Mouse (Mus musculus) lung, embryonic 16.5 days (tissue): ENCODE data around the gene Cit. TPM values are rescaled to one million over a fixed set of nuclear protein-coding genes. Genes with fewer than 3 reads are reported as not detected.

Experiments used
- ATAC-seq: fragments of 200-750 bp; cut with Nextera tagmentation; 2 replicates; pipeline ENCODE4 v1.8.0; 2017; ENCODE audit warnings: low read depth, mild to moderate bottlenecking, moderate library complexity
- H3K27ac ChIP-seq: fragments of 300-500 bp; sonication (generic); 2 replicates; pipeline ENCODE4 v1.5.1; 2014; ENCODE audit warnings: mild to moderate bottlenecking, control low read depth, low read length
- H3K27me3 ChIP-seq: fragments of 300-500 bp; sonication (generic); 2 replicates; pipeline ENCODE4 v1.6.1; 2014; ENCODE audit warnings: low read depth, low read length, mixed read lengths; ENCODE audit not compliant: control insufficient read depth, insufficient read depth
- H3K36me3 ChIP-seq: fragments of 300-500 bp; sonication (generic); 2 replicates; pipeline ENCODE4 v1.6.1; 2014; ENCODE audit warnings: low read length; ENCODE audit not compliant: control insufficient read depth, insufficient read depth
- H3K4me1 ChIP-seq: fragments of 300-500 bp; sonication (generic); replicated peaks from 2 replicates; pipeline ENCODE4 v1.6.1; 2014; ENCODE audit warnings: low read length, mixed read lengths; ENCODE audit not compliant: control insufficient read depth, insufficient read depth
- H3K4me2 ChIP-seq: fragments of 300-500 bp; sonication (generic); 2 replicates; pipeline ENCODE4 v1.6.1; 2014; ENCODE audit warnings: low read depth, low read length, control low read depth
- H3K4me3 ChIP-seq: fragments of 300-500 bp; sonication (generic); 2 replicates; pipeline ENCODE4 v1.5.1; 2014; ENCODE audit warnings: mild to moderate bottlenecking, low read length, control low read depth
- H3K9ac ChIP-seq: fragments of 300-500 bp; sonication (generic); 2 replicates; pipeline ENCODE4 v1.6.1; 2014; ENCODE audit warnings: low read length, control low read depth
- H3K9me3 ChIP-seq: fragments of 300-500 bp; sonication (generic); 2 replicates; pipeline ENCODE4 v1.6.1; 2016; ENCODE audit warnings: low read length; ENCODE audit not compliant: control insufficient read depth
- WGBS: fragments of 180-500 bp; shearing (Covaris S2); extraction: QIAGEN DNeasy Blood & Tissue Kit; methylation state at CpG from one replicate; pipeline ENCODE4 v1.1.7; 2014; 5-methylcytosine and 5-hydroxymethylcytosine counted together
- polyA plus RNA-seq: library from polyadenylated mRNA; unstranded; fragments of >200 nt; fragmentation: Nextera tagmentation; extraction: Ambion mirVana; gene quantifications from 2 replicates; pipeline ENCODE4 v1.2.1, GENCODE M21; 2015

Gene Cit
- polyA plus RNA-seq, 1 experiment from 2014 or later: 46.0 TPM

- H3K27ac ChIP-seq: no peak overlapping the region
- H3K27me3 ChIP-seq: no peaks in the 10 kb centered on the region
- no peaks in the 10 kb centered on the region for H3K9me3 ChIP-seq
- ATAC-seq: no peak
- no peak overlapping the region for H3K4me3 ChIP-seq
- no peak overlapping the region for H3K9ac ChIP-seq
- H3K4me2 ChIP-seq: no peak overlapping the region
- H3K4me1 ChIP-seq: peaks cover 2% of the 10 kb centered on the region; the same call in 1 of the 2 replicates
- 5% methylated on average over 14 of the region's 14 CpGs for WGBS
- H3K36me3 ChIP-seq: no peaks in the 10 kb centered on the region
Measured at GRCm38 (mm10) chr5:116031190-116031577, 186.1 kb downstream of the Cit start.

DNA sequence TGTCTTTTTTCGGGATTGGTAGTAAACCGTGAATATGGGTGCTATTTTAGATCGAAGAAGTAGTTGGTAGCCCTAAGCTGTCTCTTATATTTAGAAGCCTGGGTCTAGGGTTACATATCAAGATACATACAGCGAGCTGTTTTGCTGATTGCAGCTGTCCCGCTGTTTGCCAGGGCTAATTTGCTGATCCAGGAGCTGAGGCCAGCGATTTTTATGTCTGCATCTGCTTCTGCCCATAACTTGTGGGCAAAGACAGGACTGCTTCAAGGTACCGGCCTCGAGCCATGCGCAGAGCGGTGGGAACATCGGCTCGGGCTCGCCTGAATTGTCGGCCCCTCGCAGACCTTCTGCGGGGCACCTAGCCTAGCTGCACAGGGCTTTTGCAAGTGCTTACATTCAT is 191.4 kb downstream of the Cit start:
- no peak overlapping the region for H3K9ac ChIP-seq
- H3K4me1 ChIP-seq: no peaks in the 10 kb centered on the region
- no peaks in the 10 kb centered on the region for H3K9me3 ChIP-seq
- no peak overlapping the region for H3K27ac ChIP-seq
- no peaks in the 10 kb centered on the region; the same call in 1 of the 2 replicates for H3K27me3 ChIP-seq
- H3K4me3 ChIP-seq: no peak overlapping the region
- H3K4me2 ChIP-seq: no peak overlapping the region
- 63% methylated on average over 16 of the region's 16 CpGs for WGBS
- H3K36me3 ChIP-seq: no peaks in the 10 kb centered on the region
- no peak for ATAC-seq

GRCm38 (mm10) chr5:116037731-116038130 is 192.7 kb downstream of the Cit start:
- H3K36me3 ChIP-seq: no peaks in the 10 kb centered on the region
- H3K27me3 ChIP-seq: no peaks in the 10 kb centered on the region; the same call in 1 of the 2 replicates
- WGBS: 49% methylated on average over 11 of the region's 12 CpGs
- H3K9ac ChIP-seq: no peak overlapping the region
- no peak overlapping the region for H3K27ac ChIP-seq
- no peak overlapping the region for H3K4me3 ChIP-seq
- H3K4me2 ChIP-seq: no peak overlapping the region
- ATAC-seq: no peak
- H3K9me3 ChIP-seq: no peaks in the 10 kb centered on the region
- no peaks in the 10 kb centered on the region for H3K4me1 ChIP-seq

- no peaks in the 10 kb centered on the region; the same call in 1 of the 2 replicates for H3K27me3 ChIP-seq
- no peaks in the 10 kb centered on the region for H3K9me3 ChIP-seq
- no peak overlapping the region for H3K27ac ChIP-seq
- H3K9ac ChIP-seq: no peak overlapping the region
- H3K4me3 ChIP-seq: peak overlapping the region; percentile 32
- H3K36me3 ChIP-seq: no peaks in the 10 kb centered on the region
- ATAC-seq: no peak
- H3K4me2 ChIP-seq: peak overlapping the region; percentile 51
- H3K4me1 ChIP-seq: no peaks in the 10 kb centered on the region
- WGBS: 14% methylated on average over 11 of the region's 11 CpGs
Measured at GRCm38 (mm10) chr5:116039706-116040105, 194.6 kb downstream of the Cit start.

GRCm38 (mm10) chr5:116042241-116042640 is 197.2 kb downstream of the Cit start:
- Histone ChIP-seq H3K27ac (no peak overlapping the region), H3K36me3 (no peaks in the 10 kb centered on the region), H3K27me3 (no peaks in the 10 kb centered on the region; the same call in 1 of the 2 replicates), H3K4me3 (no peak overlapping the region), H3K9me3 (no peaks in the 10 kb centered on the region), H3K4me2 (no peak overlapping the region), H3K4me1 (no peaks in the 10 kb centered on the region), H3K9ac (no peak overlapping the region)
- no peak for ATAC-seq
- WGBS: 56% methylated on average over 7 of the region's 7 CpGs

DNA sequence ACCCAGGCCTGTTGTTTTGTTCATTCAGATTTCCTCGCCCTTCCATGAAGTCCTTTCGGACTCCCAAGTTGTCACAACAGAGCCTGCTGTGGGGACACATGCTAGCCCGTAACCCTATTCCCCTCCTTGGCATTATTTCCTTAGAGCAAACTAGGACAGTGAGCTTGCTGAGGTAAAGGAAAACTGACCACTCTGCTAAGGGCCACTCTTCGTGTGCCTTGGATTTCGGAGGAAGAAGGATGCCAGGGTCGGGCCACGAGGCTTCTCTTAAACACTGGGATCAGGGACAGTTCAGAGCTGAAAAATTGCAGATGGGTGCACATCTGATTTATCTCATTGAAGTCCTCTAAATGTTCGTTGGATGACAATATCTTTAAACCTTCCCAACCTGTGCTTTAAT is 200.5 kb downstream of the Cit start:
- Histone ChIP-seq H3K27ac (no peak overlapping the region), H3K27me3 (no peaks in the 10 kb centered on the region), H3K4me1 (no peaks in the 10 kb centered on the region), H3K4me2 (no peak overlapping the region), H3K9me3 (no peaks in the 10 kb centered on the region), H3K36me3 (no peaks in the 10 kb centered on the region), H3K4me3 (no peak overlapping the region), H3K9ac (no peak overlapping the region)
- WGBS: 75% methylated on average over 8 of the region's 8 CpGs
- no peak for ATAC-seq

DNA sequence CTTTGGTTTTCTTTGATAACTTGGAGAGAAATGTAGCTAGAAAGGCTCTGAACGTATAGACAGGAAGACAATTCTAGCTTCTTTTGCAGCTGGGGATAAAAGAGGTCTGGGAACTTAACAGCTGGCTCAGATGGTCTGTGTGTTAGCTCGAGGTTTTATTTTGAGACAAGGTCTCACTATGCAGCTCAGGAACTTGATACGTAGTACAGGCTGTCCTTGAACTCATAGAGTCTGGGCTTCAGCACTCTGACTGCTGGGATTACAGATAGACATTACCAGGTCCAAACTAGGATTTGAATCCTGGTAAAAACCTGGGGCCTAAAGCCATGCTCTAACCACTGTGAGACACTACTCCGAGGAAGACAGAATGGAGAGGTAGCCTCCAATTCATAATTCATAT is 201.2 kb downstream of the Cit start:
- H3K4me1 ChIP-seq: no peaks in the 10 kb centered on the region

GRCm38 (mm10) chr5:116048321-116048720 is 203.2 kb downstream of the Cit start:
- Histone ChIP-seq H3K4me3 (no peak overlapping the region), H3K27me3 (no peaks in the 10 kb centered on the region), H3K9me3 (no peaks in the 10 kb centered on the region), H3K27ac (no peak overlapping the region), H3K4me2 (no peak overlapping the region), H3K36me3 (no peaks in the 10 kb centered on the region), H3K4me1 (no peaks in the 10 kb centered on the region), H3K9ac (no peak overlapping the region)
- WGBS: 65% methylated on average over 3 of the region's 3 CpGs
- no peak for ATAC-seq

More for the DNA sequence above, 201.2 kb downstream of the Cit start:
- Histone ChIP-seq H3K27me3 (no peaks in the 10 kb centered on the region), H3K9me3 (no peaks in the 10 kb centered on the region), H3K4me3 (no peak overlapping the region), H3K9ac (no peak overlapping the region), H3K4me2 (no peak overlapping the region), H3K27ac (no peak overlapping the region), H3K36me3 (no peaks in the 10 kb centered on the region)
- ATAC-seq: no peak
- WGBS: 75% methylated on average over 4 of the region's 4 CpGs

- Histone ChIP-seq H3K36me3 (no peaks in the 10 kb centered on the region), H3K9me3 (no peaks in the 10 kb centered on the region), H3K4me3 (no peak overlapping the region), H3K27ac (no peak overlapping the region), H3K4me2 (no peak overlapping the region), H3K27me3 (no peaks in the 10 kb centered on the region), H3K4me1 (no peaks in the 10 kb centered on the region), H3K9ac (no peak overlapping the region)
- ATAC-seq: no peak
- 69% methylated on average over 4 of the region's 4 CpGs for WGBS
Measured at GRCm38 (mm10) chr5:116049821-116050220, 204.7 kb downstream of the Cit start.

GRCm38 (mm10) chr5:116052171-116052570 is 207.1 kb downstream of the Cit start:
- no peak overlapping the region for H3K27ac ChIP-seq
- WGBS: 70% methylated on average over 5 of the region's 5 CpGs
- no peaks in the 10 kb centered on the region for H3K4me1 ChIP-seq
- no peak overlapping the region for H3K9ac ChIP-seq
- ATAC-seq: no peak
- no peaks in the 10 kb centered on the region for H3K36me3 ChIP-seq
- no peaks in the 10 kb centered on the region for H3K27me3 ChIP-seq
- H3K4me3 ChIP-seq: no peak overlapping the region
- H3K9me3 ChIP-seq: no peaks in the 10 kb centered on the region
- no peak overlapping the region for H3K4me2 ChIP-seq
